Mouse (Mus musculus): ENCODE measurements at regions not wholly inside any gene's neighbourhood (a gene's known extent, or its start where the extent isn't known, plus 50 kb on each side); places are given as distances from the start of the nearest gene placed in this dataset.

GRCm38 (mm10) chr10:119114653-119115052 lies 125.2 kb downstream of the Cand1 start:
- TF ChIP-seq ZNF384 (IDR thresholded peaks at IDR 0.05; ENCODE audit: low read depth, low read length) (no peak), ZC3H11A (IDR thresholded peaks at IDR 0.05; ENCODE audit: borderline replicate concordance, low read depth, low read length) (no peak), HCFC1 (IDR thresholded peaks at IDR 0.05; ENCODE audit: borderline replicate concordance, insufficient read depth, low read length) (no peak)

Data from ES-E14 (cell line).